Mouse (Mus musculus): ENCODE results near the gene Zfand2a. TPM values are rescaled to one million over a fixed set of nuclear protein-coding genes. Genes with fewer than 3 reads are reported as not detected.

The Zfand2a gene
- polyA plus RNA-seq, 1 experiment from 2014 or later = 5.8 TPM

DNA sequence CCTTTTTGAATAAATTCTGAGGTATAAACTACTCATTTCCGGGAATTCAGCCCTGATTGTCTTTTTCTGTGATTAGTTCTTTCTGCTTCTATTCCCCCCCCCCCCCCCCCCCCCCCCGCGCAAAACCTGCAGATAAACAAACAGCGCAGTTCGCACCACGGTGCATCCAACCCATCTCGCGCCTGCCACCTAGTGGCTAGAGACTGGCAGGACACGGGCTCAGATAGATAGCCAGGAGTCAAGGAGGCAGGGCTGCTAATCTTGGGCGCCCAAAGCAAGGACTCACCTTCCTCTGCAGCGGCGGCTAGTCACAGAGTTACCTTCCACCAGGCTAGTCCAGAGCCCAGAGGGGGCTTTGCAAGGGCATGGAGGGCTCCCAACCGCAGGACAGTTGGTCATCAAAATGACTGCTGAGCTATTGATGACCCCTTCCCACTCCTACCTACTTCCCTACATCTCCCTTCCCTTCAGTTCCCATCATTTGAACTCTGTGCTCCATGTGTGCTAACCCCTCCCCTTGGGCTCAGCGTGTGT is 20.8 kb upstream of the Zfand2a start:
- no peaks in the 10 kb centered on the region for H3K9me3 ChIP-seq (ENCODE audit: control insufficient read depth, low read depth, low read length)
- H3K9ac ChIP-seq (replicated peaks; ENCODE audit: low read depth, low read length) = no peak overlapping the region
- no peak overlapping the region for H3K27ac ChIP-seq (ENCODE audit: low read length)
- H3K4me1 ChIP-seq (ENCODE audit: control insufficient read depth, insufficient read depth, low read length) = no peaks in the 10 kb centered on the region
- 0 out of 2 replicates have a peak, but pooled peaks cover 3% of the 10 kb centered on the region for H3K27me3 ChIP-seq (ENCODE audit: control insufficient read depth, insufficient read depth, low read length)
- WGBS = 6% methylated on average over 14 of the region's 14 CpGs
- H3K36me3 ChIP-seq (ENCODE audit: control insufficient read depth, insufficient read depth, low read length) = no peaks in the 10 kb centered on the region
- ATAC-seq (ENCODE audit: insufficient number of reproducible peaks, insufficient read depth, low FRiP score, low read depth) = 0 out of 2 replicates have a peak, but pooled peaks have one; percentile 23
- H3K4me2 ChIP-seq (replicated peaks; ENCODE audit: low read depth, low read length) = no peak overlapping the region
- no peak overlapping the region for H3K4me3 ChIP-seq (ENCODE audit: low read depth, low read length)

DNA sequence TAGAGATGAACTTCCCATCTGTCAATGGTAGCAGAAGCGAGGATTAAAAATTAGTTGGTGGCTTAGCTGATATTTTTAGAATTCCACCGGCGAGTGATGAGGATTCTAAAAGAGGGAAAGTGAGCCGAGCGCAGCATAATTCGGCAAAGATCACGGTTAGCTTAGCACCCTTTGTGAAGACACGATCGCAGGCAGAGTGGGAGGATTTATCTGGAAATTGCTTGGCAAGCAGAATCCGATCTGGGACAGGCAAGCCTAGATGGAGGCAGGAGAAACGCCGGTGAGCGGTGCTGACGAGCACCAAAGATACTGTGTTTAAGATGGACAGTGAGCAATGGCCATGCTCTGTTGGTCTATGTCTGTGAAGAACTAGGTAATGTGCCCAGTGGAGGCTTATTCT is 17.9 kb upstream of the Zfand2a start:
- 74% methylated on average over 14 of the region's 14 CpGs for WGBS
- no peak for ATAC-seq (ENCODE audit: insufficient number of reproducible peaks, insufficient read depth, low FRiP score, low read depth)
- no peak overlapping the region for H3K4me3 ChIP-seq (ENCODE audit: low read depth, low read length)
- H3K27me3 ChIP-seq (ENCODE audit: control insufficient read depth, insufficient read depth, low read length) = no peaks in the 10 kb centered on the region
- no peak overlapping the region for H3K27ac ChIP-seq (ENCODE audit: low read length)
- H3K9me3 ChIP-seq (ENCODE audit: control insufficient read depth, low read depth, low read length) = no peaks in the 10 kb centered on the region
- H3K4me2 ChIP-seq (replicated peaks; ENCODE audit: low read depth, low read length) = no peak overlapping the region
- H3K36me3 ChIP-seq (ENCODE audit: control insufficient read depth, insufficient read depth, low read length) = no peaks in the 10 kb centered on the region
- no peak overlapping the region for H3K9ac ChIP-seq (replicated peaks; ENCODE audit: low read depth, low read length)
- H3K4me1 ChIP-seq (ENCODE audit: control insufficient read depth, insufficient read depth, low read length) = no peaks in the 10 kb centered on the region

DNA sequence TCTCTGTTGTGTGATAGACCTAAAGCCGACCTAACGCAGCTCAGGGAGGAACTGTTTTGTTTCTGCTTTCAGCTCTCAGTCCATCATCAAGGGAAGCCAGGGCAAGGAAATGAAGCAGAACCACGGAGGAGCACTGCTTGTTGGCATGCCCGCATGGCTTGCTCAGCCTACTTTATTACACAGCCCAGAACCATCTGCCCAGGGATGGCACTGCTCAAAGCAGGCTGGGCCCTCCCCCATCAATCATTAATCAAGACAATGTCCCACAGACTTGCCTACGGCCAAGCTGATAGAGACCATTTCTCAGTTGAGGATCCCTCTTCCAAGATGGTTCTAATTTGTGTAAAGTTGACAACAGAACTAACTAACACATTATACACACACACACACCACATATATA is 14.4 kb upstream of the Zfand2a start:
- H3K9me3 ChIP-seq (ENCODE audit: control insufficient read depth, low read depth, low read length) = no peaks in the 10 kb centered on the region
- no peaks in the 10 kb centered on the region for H3K36me3 ChIP-seq (ENCODE audit: control insufficient read depth, insufficient read depth, low read length)
- no peak overlapping the region for H3K4me3 ChIP-seq (ENCODE audit: low read depth, low read length)
- H3K27ac ChIP-seq (ENCODE audit: low read length) = no peak overlapping the region
- H3K27me3 ChIP-seq (ENCODE audit: control insufficient read depth, insufficient read depth, low read length) = no peaks in the 10 kb centered on the region
- no peaks in the 10 kb centered on the region for H3K4me1 ChIP-seq (ENCODE audit: control insufficient read depth, insufficient read depth, low read length)
- H3K4me2 ChIP-seq (replicated peaks; ENCODE audit: low read depth, low read length) = no peak overlapping the region
- ATAC-seq (ENCODE audit: insufficient number of reproducible peaks, insufficient read depth, low FRiP score, low read depth) = no peak
- WGBS = 47% methylated on average over 5 of the region's 5 CpGs
- no peak overlapping the region for H3K9ac ChIP-seq (replicated peaks; ENCODE audit: low read depth, low read length)

GRCm38 (mm10) chr5:139496939-139497338 is 12.6 kb upstream of the Zfand2a start:
- no peak overlapping the region for H3K9ac ChIP-seq (replicated peaks; ENCODE audit: low read depth, low read length)

DNA sequence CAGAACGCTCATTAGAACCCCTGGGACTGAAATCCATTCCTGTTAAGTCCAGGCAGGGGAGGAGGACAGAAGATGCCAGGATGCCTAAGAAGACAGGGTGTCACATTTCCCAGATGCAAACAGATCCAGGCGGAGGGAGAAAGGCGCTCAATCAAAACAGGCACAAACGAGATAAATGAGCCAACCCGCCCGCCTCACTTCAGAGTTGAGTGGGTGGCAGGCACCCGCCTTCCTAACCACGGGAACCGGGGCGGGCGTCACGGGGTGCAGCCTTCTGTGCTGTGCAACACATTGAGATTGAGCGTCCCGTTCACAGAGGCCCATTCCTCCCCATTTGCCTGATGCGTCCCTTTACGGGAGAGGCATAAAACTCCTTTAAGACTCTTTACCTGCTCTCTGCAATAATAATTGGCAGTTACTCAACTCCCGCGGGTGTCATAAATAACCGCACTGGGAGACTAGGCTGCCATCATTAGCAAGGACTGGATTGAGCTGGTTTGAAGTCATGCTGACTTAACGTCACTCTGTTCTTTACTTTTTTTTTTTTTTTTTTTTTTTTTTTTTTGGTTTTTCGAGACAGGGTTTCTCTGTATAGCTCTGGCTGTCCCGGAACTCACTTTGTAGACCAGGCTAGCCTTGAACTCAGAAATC is 10.8 kb upstream of the Zfand2a start:
- Histone ChIP-seq H3K27ac (ENCODE audit: low read length) (no peak overlapping the region), H3K4me3 (ENCODE audit: low read depth, low read length) (no peak overlapping the region), H3K9ac (replicated peaks; ENCODE audit: low read depth, low read length) (no peak overlapping the region), H3K4me2 (replicated peaks; ENCODE audit: low read depth, low read length) (no peak overlapping the region), H3K9me3 (ENCODE audit: control insufficient read depth, low read depth, low read length) (no peaks in the 10 kb centered on the region), H3K27me3 (ENCODE audit: control insufficient read depth, insufficient read depth, low read length) (no peaks in the 10 kb centered on the region), H3K4me1 (ENCODE audit: control insufficient read depth, insufficient read depth, low read length) (no peaks in the 10 kb centered on the region), H3K36me3 (ENCODE audit: control insufficient read depth, insufficient read depth, low read length) (no peaks in the 10 kb centered on the region)
- 37% methylated on average over 22 of the region's 22 CpGs for WGBS
- ATAC-seq (ENCODE audit: insufficient number of reproducible peaks, insufficient read depth, low FRiP score, low read depth) = no peak

More at GRCm38 (mm10) chr5:139496939-139497338, 12.6 kb upstream of the Zfand2a start:
- Histone ChIP-seq H3K36me3 (ENCODE audit: control insufficient read depth, insufficient read depth, low read length) (no peaks in the 10 kb centered on the region), H3K4me2 (replicated peaks; ENCODE audit: low read depth, low read length) (no peak overlapping the region), H3K4me1 (ENCODE audit: control insufficient read depth, insufficient read depth, low read length) (no peaks in the 10 kb centered on the region), H3K9me3 (ENCODE audit: control insufficient read depth, low read depth, low read length) (no peaks in the 10 kb centered on the region), H3K27ac (ENCODE audit: low read length) (no peak overlapping the region), H3K4me3 (ENCODE audit: low read depth, low read length) (no peak overlapping the region), H3K27me3 (ENCODE audit: control insufficient read depth, insufficient read depth, low read length) (no peaks in the 10 kb centered on the region)
- WGBS = 58% methylated on average over 5 of the region's 5 CpGs
- ATAC-seq (ENCODE audit: insufficient number of reproducible peaks, insufficient read depth, low FRiP score, low read depth) = no peak

- Histone ChIP-seq H3K27me3 (ENCODE audit: control insufficient read depth, insufficient read depth, low read length) (no peaks in the 10 kb centered on the region), H3K9me3 (ENCODE audit: control insufficient read depth, low read depth, low read length) (no peaks in the 10 kb centered on the region), H3K4me2 (replicated peaks; ENCODE audit: low read depth, low read length) (no peak overlapping the region), H3K4me1 (ENCODE audit: control insufficient read depth, insufficient read depth, low read length) (no peaks in the 10 kb centered on the region), H3K4me3 (ENCODE audit: low read depth, low read length) (no peak overlapping the region), H3K9ac (replicated peaks; ENCODE audit: low read depth, low read length) (no peak overlapping the region), H3K27ac (ENCODE audit: low read length) (no peak overlapping the region), H3K36me3 (ENCODE audit: control insufficient read depth, insufficient read depth, low read length) (no peaks in the 10 kb centered on the region)
- no peak for ATAC-seq (ENCODE audit: insufficient number of reproducible peaks, insufficient read depth, low FRiP score, low read depth)
- WGBS = 43% methylated on average over 5 of the region's 5 CpGs
Observed at GRCm38 (mm10) chr5:139493690-139494089, 9.3 kb upstream of the Zfand2a start.

GRCm38 (mm10) chr5:139491348-139491747 is 7.0 kb upstream of the Zfand2a start:
- ATAC-seq (ENCODE audit: insufficient number of reproducible peaks, insufficient read depth, low FRiP score, low read depth) = no peak
- 55% methylated on average over 8 of the region's 8 CpGs for WGBS
- Histone ChIP-seq H3K9ac (replicated peaks; ENCODE audit: low read depth, low read length) (no peak overlapping the region), H3K36me3 (ENCODE audit: control insufficient read depth, insufficient read depth, low read length) (no peaks in the 10 kb centered on the region), H3K27me3 (ENCODE audit: control insufficient read depth, insufficient read depth, low read length) (no peaks in the 10 kb centered on the region), H3K27ac (ENCODE audit: low read length) (no peak overlapping the region), H3K9me3 (ENCODE audit: control insufficient read depth, low read depth, low read length) (no peaks in the 10 kb centered on the region), H3K4me2 (replicated peaks; ENCODE audit: low read depth, low read length) (no peak overlapping the region), H3K4me3 (ENCODE audit: low read depth, low read length) (no peak overlapping the region), H3K4me1 (ENCODE audit: control insufficient read depth, insufficient read depth, low read length) (no peaks in the 10 kb centered on the region)

- H3K4me3 ChIP-seq (ENCODE audit: low read depth, low read length) = no peak overlapping the region
- WGBS = 83% methylated on average over 11 of the region's 11 CpGs
- no peak overlapping the region for H3K9ac ChIP-seq (replicated peaks; ENCODE audit: low read depth, low read length)
- no peaks in the 10 kb centered on the region for H3K27me3 ChIP-seq (ENCODE audit: control insufficient read depth, insufficient read depth, low read length)
- no peaks in the 10 kb centered on the region for H3K4me1 ChIP-seq (ENCODE audit: control insufficient read depth, insufficient read depth, low read length)
- ATAC-seq (ENCODE audit: insufficient number of reproducible peaks, insufficient read depth, low FRiP score, low read depth) = no peak
- H3K9me3 ChIP-seq (ENCODE audit: control insufficient read depth, low read depth, low read length) = no peaks in the 10 kb centered on the region
- H3K27ac ChIP-seq (ENCODE audit: low read length) = no peak overlapping the region
- no peaks in the 10 kb centered on the region for H3K36me3 ChIP-seq (ENCODE audit: control insufficient read depth, insufficient read depth, low read length)
- no peak overlapping the region for H3K4me2 ChIP-seq (replicated peaks; ENCODE audit: low read depth, low read length)
Observed at GRCm38 (mm10) chr5:139490131-139490530, 5.8 kb upstream of the Zfand2a start.
